Mouse (Mus musculus) neutrophil, adult 5-6 weeks (primary cell): ENCODE results near the gene Olfr1443. TPM values are rescaled to one million over a fixed set of nuclear protein-coding genes. Genes with fewer than 3 reads are reported as not detected.

Source experiments
- ATAC-seq: fragments of 151-379, 151-347 bp; 2 replicates; pipeline ENCODE4 v1.8.0; 2017; ENCODE audit warnings: mild to moderate bottlenecking, moderate TSS enrichment; ENCODE audit not compliant: insufficient number of reproducible peaks, poor library complexity, low FRiP score, severe bottlenecking; ENCODE audit errors: extremely low read depth
- total RNA-seq: library from RNA; stranded (forward); fragments of 200-1000 nt; gene quantifications from 2 replicates; pipeline ENCODE4 v1.2.3, GENCODE M21; 2017

The Olfr1443 gene
- total RNA-seq, 1 experiment from 2014 or later: not detected

- ATAC-seq: no peak
Measured at GRCm38 (mm10) chr19:12722308-12722707, 44.4 kb downstream of the Olfr1443 start.

- ATAC-seq: no peak
Measured at GRCm38 (mm10) chr19:12725851-12726250, 47.9 kb downstream of the Olfr1443 start.

GRCm38 (mm10) chr19:12731036-12731435 is 53.1 kb downstream of the Olfr1443 start:
- ATAC-seq: no peak

- no peak for ATAC-seq
Measured at GRCm38 (mm10) chr19:12731950-12732349, 54.0 kb downstream of the Olfr1443 start.

Other genes starting within 250 kb of the Olfr1443 start
- gene Mpeg1, start 217.3 kb upstream of the Olfr1443 start, total RNA-seq: 276 and 282 TPM in 2 replicates
- gene Dtx4, start 176.7 kb upstream of the Olfr1443 start, total RNA-seq: 9.8 and 10.5 TPM in 2 replicates
- gene Fam111a, start 132.4 kb upstream of the Olfr1443 start, total RNA-seq: 326 and 339 TPM in 2 replicates
- not detected in 2 replicates for gene Gm4952, start 78.1 kb upstream of the Olfr1443 start, total RNA-seq
- not detected in 2 replicates for gene Glyat, start 44.8 kb upstream of the Olfr1443 start, total RNA-seq
- gene Olfr1442, start 7.7 kb upstream of the Olfr1443 start, total RNA-seq: not detected in 2 replicates
- gene Keg1, start 17.7 kb downstream of the Olfr1443 start, total RNA-seq: not detected in 2 replicates
- 1.4 and 2.2 TPM in 2 replicates for gene Cntf, start 87.5 kb downstream of the Olfr1443 start, total RNA-seq
- gene Zfp91, start 118.0 kb downstream of the Olfr1443 start, total RNA-seq: 74.2 and 77.0 TPM in 2 replicates
- 49.7 and 54.9 TPM in 2 replicates for gene Lpxn, start 118.1 kb downstream of the Olfr1443 start, total RNA-seq
- gene Gm5244, start 168.6 kb downstream of the Olfr1443 start, total RNA-seq: 1.5 and 1.9 TPM in 2 replicates
- gene Olfr1444, start 179.2 kb downstream of the Olfr1443 start, total RNA-seq: 0.61 TPM in 1 of 2 replicates, not detected in the other
- gene Olfr1445, start 205.7 kb downstream of the Olfr1443 start, total RNA-seq: not detected in 2 replicates
- gene Olfr1446, start 215.4 kb downstream of the Olfr1443 start, total RNA-seq: not detected in 2 replicates
- gene Olfr1447, start 225.6 kb downstream of the Olfr1443 start, total RNA-seq: not detected in 2 replicates
- gene Olfr1448, start 246.3 kb downstream of the Olfr1443 start, total RNA-seq: not detected in 2 replicates